Mouse (Mus musculus): ENCODE data around the gene Madd. TPM values are rescaled to one million over a fixed set of nuclear protein-coding genes. Genes with fewer than 3 reads are reported as not detected.
"Not testable (repeated sequence)": the region's sequence is repeated elsewhere in the genome, so short reads cannot be mapped to it uniquely, and the experiment has no call there.

Gene Madd
- total and polyA plus RNA-seq, 2 experiments from 2014 or later = 2.4 to 4.3 TPM

DNA sequence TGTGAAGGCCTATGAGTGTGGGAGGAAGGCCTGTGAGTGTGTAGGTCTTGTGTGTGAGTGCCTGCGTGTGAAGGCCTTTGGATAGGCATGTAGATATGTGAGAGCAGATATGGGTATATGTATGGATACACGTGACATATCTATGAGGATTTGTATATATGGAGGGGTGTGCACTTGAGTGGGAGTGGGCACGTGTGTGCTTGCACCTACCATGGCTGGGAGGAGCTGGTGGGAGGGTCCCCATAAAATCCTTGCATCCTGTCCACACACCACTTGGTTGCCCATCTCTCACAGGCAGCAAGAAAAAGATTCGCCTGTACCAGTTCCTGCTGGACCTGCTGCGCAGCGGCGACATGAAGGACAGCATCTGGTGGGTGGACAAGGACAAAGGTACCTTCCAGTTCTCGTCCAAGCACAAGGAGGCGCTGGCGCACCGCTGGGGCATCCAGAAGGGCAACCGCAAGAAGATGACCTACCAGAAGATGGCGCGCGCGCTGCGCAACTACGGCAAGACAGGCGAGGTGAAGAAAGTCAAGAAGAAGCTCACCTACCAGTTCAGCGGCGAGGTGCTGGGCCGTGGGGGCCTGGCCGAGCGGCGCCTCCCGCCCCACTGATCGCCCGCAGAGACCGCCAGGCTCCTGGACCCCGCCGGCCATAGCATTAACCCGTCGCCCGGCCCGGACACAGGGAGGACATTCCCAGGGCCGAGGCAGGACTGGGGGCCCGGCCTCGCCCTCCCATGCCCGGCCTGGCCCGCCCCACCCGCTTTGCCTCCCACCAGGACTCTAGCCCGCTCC lies 68.7 kb downstream of the Madd start:
- Histone ChIP-seq H3K27me3 (ENCODE audit: control insufficient read depth, insufficient read depth, low read length) (no peaks in the 10 kb centered on the region), H3K9me3 (replicated peaks; ENCODE audit: control insufficient read depth, low read length) (no peaks in the 10 kb centered on the region), H3K27ac (ENCODE audit: low read depth) (peak overlapping the region; percentile 33), H3K4me3 (ENCODE audit: low read depth, low read length) (peak overlapping the region; percentile 44), H3K36me3 (replicated peaks; ENCODE audit: control insufficient read depth, insufficient read depth, low read length) (0 out of 2 replicates have a peak, but pooled peaks cover under 1% of the 10 kb centered on the region), H3K4me1 (ENCODE audit: control insufficient read depth, insufficient read depth) (peaks cover 11% of the 10 kb centered on the region; the same call in 1 of the 2 replicates), H3K4me2 (ENCODE audit: low read depth, low read length) (peak overlapping the region; percentile 80), H3K9ac (replicated peaks; ENCODE audit: low read depth, low read length) (peak overlapping the region; percentile 52; the same call in 1 of the 2 replicates)
- peak; percentile 93 for DNase-seq (ENCODE audit: low spot score)
- peak; percentile 26 for ATAC-seq (ENCODE audit: insufficient read depth, low read depth)
- 8% methylated on average over 41 of the region's 42 CpGs for WGBS
- peak; percentile 100 for TF ChIP-seq CTCF (IDR thresholded peaks at IDR 0.05; ENCODE audit: low read depth)
- peak; percentile 28; the same call in 1 of the 2 replicates for TF ChIP-seq EP300 (IDR thresholded peaks at IDR 0.05; ENCODE audit: low read depth)

DNA sequence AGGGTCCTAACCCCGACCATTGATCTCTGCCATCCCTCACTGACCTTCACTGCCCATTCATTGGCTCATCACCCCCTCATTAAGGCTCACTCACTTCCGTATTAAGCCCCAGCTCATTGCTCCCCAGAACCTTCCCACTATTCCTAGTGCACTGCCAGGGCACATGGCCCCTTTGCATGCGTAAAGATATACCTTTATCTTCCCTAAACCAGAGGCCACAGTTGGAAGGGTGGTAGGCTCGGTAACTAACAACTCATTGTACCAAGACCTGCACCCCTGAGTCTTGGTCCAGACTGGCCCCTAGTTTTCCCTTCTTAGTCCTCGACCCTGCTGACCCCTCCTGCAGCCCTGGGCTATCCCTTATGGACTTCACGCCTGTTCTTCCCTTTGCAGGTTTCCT lies 69.8 kb downstream of the Madd start:
- H3K4me3 ChIP-seq (ENCODE audit: low read depth, low read length) = no peak overlapping the region
- WGBS = 74% methylated on average over 6 of the region's 6 CpGs

DNA sequence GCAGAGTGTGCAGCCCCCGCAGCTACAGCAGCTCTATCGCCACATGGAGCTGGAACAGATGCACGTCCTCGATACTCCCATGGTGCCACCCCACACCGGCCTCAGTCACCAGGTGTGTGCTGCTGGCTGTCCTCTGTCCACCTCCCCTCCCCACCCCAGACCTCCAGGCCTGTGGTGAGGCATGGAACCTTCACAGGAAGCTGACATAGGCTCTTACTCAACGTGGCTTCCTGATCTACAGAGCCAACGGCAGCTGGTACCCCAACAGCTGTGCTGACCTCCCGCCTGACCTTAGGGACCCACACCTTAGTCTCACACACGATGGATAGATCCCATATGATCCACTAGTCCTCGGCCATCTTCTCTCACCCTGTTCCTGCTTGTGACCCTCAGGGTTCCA lies 70.3 kb downstream of the Madd start:
- Histone ChIP-seq H3K4me1 (ENCODE audit: control insufficient read depth, insufficient read depth) (peaks cover 11% of the 10 kb centered on the region; the same call in 1 of the 2 replicates), H3K9me3 (replicated peaks; ENCODE audit: control insufficient read depth, low read length) (no peaks in the 10 kb centered on the region), H3K9ac (replicated peaks; ENCODE audit: low read depth, low read length) (no peak overlapping the region), H3K27ac (ENCODE audit: low read depth) (peak overlapping the region; percentile 52; the same call in 1 of the 2 replicates), H3K27me3 (ENCODE audit: control insufficient read depth, insufficient read depth, low read length) (no peaks in the 10 kb centered on the region), H3K36me3 (replicated peaks; ENCODE audit: control insufficient read depth, insufficient read depth, low read length) (no peaks in the 10 kb centered on the region), H3K4me2 (ENCODE audit: low read depth, low read length) (no peak overlapping the region), H3K4me3 (ENCODE audit: low read depth, low read length) (no peak overlapping the region)
- DNase-seq (ENCODE audit: low spot score) = no peak
- TF ChIP-seq EP300 (IDR thresholded peaks at IDR 0.05; ENCODE audit: low read depth) (no peak), CTCF (IDR thresholded peaks at IDR 0.05; ENCODE audit: low read depth) (no peak)
- 59% methylated on average over 10 of the region's 10 CpGs for WGBS
- ATAC-seq (ENCODE audit: insufficient read depth, low read depth) = no peak

More for the DNA sequence above, 69.8 kb downstream of the Madd start:
- ATAC-seq (ENCODE audit: insufficient read depth, low read depth) = no peak
- Histone ChIP-seq H3K4me1 (ENCODE audit: control insufficient read depth, insufficient read depth) (peaks cover 11% of the 10 kb centered on the region; the same call in 1 of the 2 replicates), H3K4me2 (ENCODE audit: low read depth, low read length) (no peak overlapping the region), H3K9ac (replicated peaks; ENCODE audit: low read depth, low read length) (no peak overlapping the region), H3K27me3 (ENCODE audit: control insufficient read depth, insufficient read depth, low read length) (no peaks in the 10 kb centered on the region), H3K27ac (ENCODE audit: low read depth) (no peak overlapping the region), H3K9me3 (replicated peaks; ENCODE audit: control insufficient read depth, low read length) (no peaks in the 10 kb centered on the region), H3K36me3 (replicated peaks; ENCODE audit: control insufficient read depth, insufficient read depth, low read length) (no peaks in the 10 kb centered on the region)
- TF ChIP-seq CTCF (IDR thresholded peaks at IDR 0.05; ENCODE audit: low read depth) (no peak), EP300 (IDR thresholded peaks at IDR 0.05; ENCODE audit: low read depth) (no peak)
- DNase-seq (ENCODE audit: low spot score) = no peak

DNA sequence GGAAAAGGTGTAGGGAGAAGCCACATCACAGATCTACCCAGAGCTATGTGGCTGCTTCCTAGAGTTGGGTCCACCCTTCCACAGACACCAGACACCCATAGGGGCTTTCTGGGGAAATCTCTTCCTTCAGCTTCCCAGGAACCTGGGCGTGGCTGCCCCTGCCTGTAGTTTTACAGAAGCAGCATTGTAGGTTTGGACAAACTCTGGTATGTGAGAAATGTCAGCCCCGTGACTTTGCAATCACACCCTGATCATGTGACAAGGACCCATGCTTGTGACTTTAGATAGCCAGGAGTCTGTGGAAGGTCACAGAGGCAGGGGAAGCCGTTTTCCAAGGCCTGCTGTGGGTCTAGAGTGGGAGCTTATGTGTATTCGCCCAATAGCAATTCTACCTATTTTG lies 71.1 kb downstream of the Madd start:
- Histone ChIP-seq H3K4me1 (ENCODE audit: control insufficient read depth, insufficient read depth) (peaks cover 11% of the 10 kb centered on the region; the same call in 1 of the 2 replicates), H3K27me3 (ENCODE audit: control insufficient read depth, insufficient read depth, low read length) (no peaks in the 10 kb centered on the region), H3K9ac (replicated peaks; ENCODE audit: low read depth, low read length) (no peak overlapping the region), H3K4me2 (ENCODE audit: low read depth, low read length) (no peak overlapping the region), H3K27ac (ENCODE audit: low read depth) (peak overlapping the region; percentile 52), H3K9me3 (replicated peaks; ENCODE audit: control insufficient read depth, low read length) (no peaks in the 10 kb centered on the region), H3K36me3 (replicated peaks; ENCODE audit: control insufficient read depth, insufficient read depth, low read length) (no peaks in the 10 kb centered on the region), H3K4me3 (ENCODE audit: low read depth, low read length) (no peak overlapping the region)
- WGBS = 27% methylated on average over 4 of the region's 4 CpGs
- DNase-seq (ENCODE audit: low spot score) = no peak
- TF ChIP-seq EP300 (IDR thresholded peaks at IDR 0.05; ENCODE audit: low read depth) = peak; percentile 81
- TF ChIP-seq CTCF (IDR thresholded peaks at IDR 0.05; ENCODE audit: low read depth) = no peak
- ATAC-seq (ENCODE audit: insufficient read depth, low read depth) = peak; percentile 24; the same call in 1 of the 2 replicates

DNA sequence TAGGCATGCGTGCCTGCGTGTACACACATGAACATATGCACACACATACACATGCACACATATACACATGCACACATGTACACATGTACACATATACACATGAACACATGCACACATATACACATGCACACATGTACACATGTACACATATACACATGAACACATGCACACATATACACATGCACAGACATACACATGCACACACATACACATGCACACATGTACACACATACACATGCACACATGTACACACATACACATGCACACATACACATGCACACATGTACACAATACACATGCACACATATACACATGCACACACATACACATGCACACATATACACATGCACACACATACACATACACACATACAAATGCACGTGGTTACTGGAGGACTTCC lies 71.8 kb downstream of the Madd start:
- H3K4me1 ChIP-seq (ENCODE audit: control insufficient read depth, insufficient read depth); H3K9me3 ChIP-seq (replicated peaks; ENCODE audit: control insufficient read depth, low read length); H3K4me3 ChIP-seq (ENCODE audit: low read depth, low read length); DNase-seq (ENCODE audit: low spot score); H3K27ac ChIP-seq (ENCODE audit: low read depth); H3K27me3 ChIP-seq (ENCODE audit: control insufficient read depth, insufficient read depth, low read length); H3K9ac ChIP-seq (replicated peaks; ENCODE audit: low read depth, low read length); ATAC-seq (ENCODE audit: insufficient read depth, low read depth); H3K36me3 ChIP-seq (replicated peaks; ENCODE audit: control insufficient read depth, insufficient read depth, low read length); H3K4me2 ChIP-seq (ENCODE audit: low read depth, low read length): not testable (repeated sequence)
- WGBS = 86% methylated on average over 3 of the region's 3 CpGs

Measured in heart, postnatal 0 days (tissue).